In genomic region chr7:6363047-6363488, GRCm38 (mm10) we compare ENCODE assay signal across 8 mouse cellular contexts. TPM values are rescaled to one million over a fixed set of nuclear protein-coding genes. Genes with fewer than 3 reads are reported as not detected.
DNase-seq lines count a peak whose midpoint lies in the region; ATAC-seq and TF ChIP-seq lines count a peak whose summit lies in the region.

Gene Zfp78 (plus strand): TSS chr7:6363280.

- H3K4me2 ChIP-seq in forebrain, embryonic 14.5 days (ENCODE audit: low read length) = peak within 1 kb of the TSS; percentile 58
- H3K4me2 ChIP-seq in intestine, embryonic 15.5 days (replicated peaks) = peak within 1 kb of the TSS; percentile 61
- H3K4me2 ChIP-seq in lung, embryonic 16.5 days (ENCODE audit: low read depth, low read length) = peak within 1 kb of the TSS; percentile 70

- 0% methylated on average over 23 of the region's 23 CpGs for WGBS in spleen, adult 2 months
- under 1% methylated on average over 23 of the region's 23 CpGs for WGBS in bone marrow, adult 2 months
- under 1% methylated on average over 23 of the region's 23 CpGs for WGBS in forebrain, embryonic 14.5 days
- WGBS in intestine, embryonic 15.5 days = under 1% methylated on average over 23 of the region's 23 CpGs
- 0% methylated on average over 23 of the region's 23 CpGs for WGBS in lung, embryonic 16.5 days

- peak within 1 kb of the TSS; percentile 66 for H3K27ac ChIP-seq in spleen, adult 2 months (ENCODE audit: insufficient read depth, low read length)
- peak within 1 kb of the TSS; percentile 35 for H3K27ac ChIP-seq in bone marrow, adult 2 months (ENCODE audit: control insufficient read depth, insufficient read depth, low read depth, low read length, poor library complexity)
- peak within 1 kb of the TSS; percentile 94 for H3K27ac ChIP-seq in forebrain, embryonic 14.5 days (ENCODE audit: low read depth, low read length)
- peak within 1 kb of the TSS; percentile 77 for H3K27ac ChIP-seq in intestine, embryonic 15.5 days
- H3K27ac ChIP-seq in lung, embryonic 16.5 days (ENCODE audit: low read length) = peak within 1 kb of the TSS; percentile 94

- TF ChIP-seq POLR2A in spleen, adult 2 months (IDR thresholded peaks at IDR 0.05; ENCODE audit: low read depth, low read length) = no peak
- TF ChIP-seq POLR2A in bone marrow, adult 2 months (IDR thresholded peaks at IDR 0.05; ENCODE audit: borderline replicate concordance, control insufficient read depth, low read depth, low read length) = peak; percentile 26; the same call in 1 of the 2 replicates

- ATAC-seq in forebrain, embryonic 14.5 days = peak; percentile 84
- ATAC-seq in intestine, embryonic 15.5 days = peak; percentile 86
- ATAC-seq in lung, embryonic 16.5 days (ENCODE audit: low read depth) = peak; percentile 83

- TF ChIP-seq CTCF in spleen, adult 2 months (IDR thresholded peaks at IDR 0.05; ENCODE audit: extremely low read depth, insufficient read depth, insufficient read length, insufficient replicate concordance) = no peak
- TF ChIP-seq CTCF in bone marrow, adult 2 months (IDR thresholded peaks at IDR 0.05; ENCODE audit: control insufficient read depth, insufficient read depth, low read length) = no peak

- peak within 1 kb of the TSS; percentile 76 for H3K4me3 ChIP-seq in spleen, adult 2 months (ENCODE audit: extremely low read depth, insufficient read depth, insufficient read length)
- H3K4me3 ChIP-seq in bone marrow, adult 2 months (replicated peaks; ENCODE audit: control insufficient read depth, low read depth, low read length) = peak within 1 kb of the TSS; percentile 73
- peak within 1 kb of the TSS; percentile 41 for H3K4me3 ChIP-seq in forebrain, embryonic 14.5 days (ENCODE audit: low read depth, low read length)
- peak within 1 kb of the TSS; percentile 40 for H3K4me3 ChIP-seq in intestine, embryonic 15.5 days (replicated peaks)
- peak within 1 kb of the TSS; percentile 65 for H3K4me3 ChIP-seq in lung, embryonic 16.5 days (ENCODE audit: low read length)

- peaks cover 3% of the 10 kb centered on the region; the same call in 1 of the 2 replicates for H3K4me1 ChIP-seq in spleen, adult 2 months (ENCODE audit: control insufficient read depth, insufficient read depth, insufficient read length)
- no peaks in the 10 kb centered on the region; the same call in 1 of the 2 replicates for H3K4me1 ChIP-seq in bone marrow, adult 2 months (ENCODE audit: control insufficient read depth, insufficient read depth, low read length)
- peaks cover 6% of the 10 kb centered on the region; the same call in 1 of the 2 replicates for H3K4me1 ChIP-seq in forebrain, embryonic 14.5 days (ENCODE audit: control insufficient read depth, insufficient read depth, low read length)
- 0 out of 2 replicates have a peak, but pooled peaks cover 6% of the 10 kb centered on the region for H3K4me1 ChIP-seq in intestine, embryonic 15.5 days (replicated peaks)
- H3K4me1 ChIP-seq in lung, embryonic 16.5 days (replicated peaks; ENCODE audit: control insufficient read depth, insufficient read depth, low read length) = peaks cover 9% of the 10 kb centered on the region

- H3K9me3 ChIP-seq in forebrain, embryonic 14.5 days (replicated peaks; ENCODE audit: control insufficient read depth, low read length) = no peaks in the 10 kb centered on the region
- no peaks in the 10 kb centered on the region for H3K9me3 ChIP-seq in intestine, embryonic 15.5 days
- no peaks in the 10 kb centered on the region for H3K9me3 ChIP-seq in lung, embryonic 16.5 days (ENCODE audit: control insufficient read depth, low read length)

- no peaks in the 10 kb centered on the region for H3K27me3 ChIP-seq in spleen, adult 2 months (ENCODE audit: control insufficient read depth, insufficient read depth, low read length)
- no peaks in the 10 kb centered on the region for H3K27me3 ChIP-seq in forebrain, embryonic 14.5 days (replicated peaks; ENCODE audit: control insufficient read depth, insufficient read depth, low read length)
- H3K27me3 ChIP-seq in intestine, embryonic 15.5 days (replicated peaks) = no peaks in the 10 kb centered on the region
- H3K27me3 ChIP-seq in lung, embryonic 16.5 days (ENCODE audit: control insufficient read depth, insufficient read depth, low read depth, low read length) = no peaks in the 10 kb centered on the region

- H3K9ac ChIP-seq in forebrain, embryonic 14.5 days (ENCODE audit: low read length) = peak within 1 kb of the TSS; percentile 60
- peak within 1 kb of the TSS; percentile 48 for H3K9ac ChIP-seq in intestine, embryonic 15.5 days
- peak within 1 kb of the TSS; percentile 79 for H3K9ac ChIP-seq in lung, embryonic 16.5 days (ENCODE audit: low read length)

- peak; percentile 80 to 91 for DNase-seq in spleen, adult 2 months (ENCODE audit: low read depth in 1 of 2, low spot score in 2 of 2)
- no peak for DNase-seq in spleen, adult 18-20 months
- peak; percentile 98 for DNase-seq in forebrain, embryonic 14.5 days (ENCODE audit: low spot score)
- DNase-seq in right cerebral cortex, adult 18-20 months = peak; percentile 89
- DNase-seq in urinary bladder, postnatal 25 days (ENCODE audit: low spot score) = no peak

- H3K36me3 ChIP-seq in spleen, adult 2 months (ENCODE audit: control insufficient read depth, insufficient read depth, low read length) = no peaks in the 10 kb centered on the region
- no peaks in the 10 kb centered on the region for H3K36me3 ChIP-seq in forebrain, embryonic 14.5 days (ENCODE audit: control insufficient read depth, insufficient read depth, low read length)
- no peaks in the 10 kb centered on the region for H3K36me3 ChIP-seq in intestine, embryonic 15.5 days
- H3K36me3 ChIP-seq in lung, embryonic 16.5 days (ENCODE audit: control insufficient read depth, insufficient read depth, low read length) = no peaks in the 10 kb centered on the region

RNA-seq across cellular contexts. Expression of gene Zfp78, which starts in this region (rescaled TPM):
- polyA plus RNA-seq in spleen, adult 2 months (2012; rRNA removed) = 0.13 and 0.29 TPM in 2 replicates
- 0.45 and 1.0 TPM in 2 replicates for polyA plus RNA-seq in bone marrow, adult 2 months (2011; ENCODE audit: insufficient read depth, insufficient read length, low replicate concordance, missing spikeins)
- 4.5 and 5.9 TPM in 2 replicates for polyA plus RNA-seq in forebrain, embryonic 14.5 days (2014; fragmentation: Nextera tagmentation; extraction: Ambion mirVana)
- 2.0 and 2.3 TPM in 2 replicates for polyA plus RNA-seq in intestine, embryonic 15.5 days (2015; fragmentation: Nextera tagmentation; extraction: Ambion mirVana)
- 3.1 TPM in 2 replicates for polyA plus RNA-seq in lung, embryonic 16.5 days (2015; fragmentation: Nextera tagmentation; extraction: Ambion mirVana)

Comparison
In these comparisons a context has a peak if more than half of its experiments do, and no peak if none do; other contexts are left out.
1. Peak in DNase-seq, H3K4me3 ChIP-seq and H3K27ac ChIP-seq in spleen, adult 2 months; RNA of the gene not detected or under 1 TPM.
2. DNase-seq: peak in forebrain, embryonic 14.5 days (single experiment) and right cerebral cortex, adult 18-20 months (single experiment); none in spleen, adult 18-20 months (0 of 2) and urinary bladder, postnatal 25 days (single experiment).
3. H3K27ac ChIP-seq: peak in every context shown above with its lines; median percentile 94 in forebrain, embryonic 14.5 days; 94 in lung, embryonic 16.5 days; 77 in intestine, embryonic 15.5 days; 66 in spleen, adult 2 months; 35 in bone marrow, adult 2 months.
4. Peak in every context shown above with its lines, with median percentiles within 50 percentile points of each other: H3K4me3 ChIP-seq, ATAC-seq, H3K4me2 ChIP-seq and H3K9ac ChIP-seq.